Mouse (Mus musculus) midbrain, embryonic 12.5 days (tissue): ENCODE measurements around the gene Efcab11. TPM values are rescaled to one million over a fixed set of nuclear protein-coding genes. Genes with fewer than 3 reads are reported as not detected.

Experiments
- ATAC-seq: fragments of 200-750 bp; cut with Nextera tagmentation; 2 replicates; pipeline ENCODE4 v1.8.0; 2017; ENCODE audit warnings: low read depth, moderate TSS enrichment, moderate library complexity; ENCODE audit not compliant: low FRiP score
- H3K27ac ChIP-seq: fragments of 300-500 bp; sonication (generic); replicated peaks from 2 replicates; pipeline ENCODE4 v1.5.1; 2016; ENCODE audit warnings: mild to moderate bottlenecking
- H3K27me3 ChIP-seq: fragments of 300-500 bp; sonication (generic); 2 replicates; pipeline ENCODE4 v1.6.1; 2016; ENCODE audit warnings: mild to moderate bottlenecking
- H3K36me3 ChIP-seq: fragments of 300-500 bp; sonication (generic); 2 replicates; pipeline ENCODE4 v1.6.1; 2016
- H3K4me1 ChIP-seq: fragments of 300-500 bp; sonication (generic); 2 replicates; pipeline ENCODE4 v1.6.1; 2016
- H3K4me2 ChIP-seq: fragments of 300-500 bp; sonication (generic); replicated peaks from 2 replicates; pipeline ENCODE4 v1.6.1; 2016; ENCODE audit warnings: mild to moderate bottlenecking, moderate library complexity
- H3K4me3 ChIP-seq: fragments of 300-500 bp; sonication (generic); 2 replicates; pipeline ENCODE4 v1.5.1; 2016; ENCODE audit warnings: mild to moderate bottlenecking
- H3K9ac ChIP-seq: fragments of 300-500 bp; sonication (generic); replicated peaks from 2 replicates; pipeline ENCODE4 v1.6.1; 2016; ENCODE audit warnings: mild to moderate bottlenecking, moderate library complexity
- H3K9me3 ChIP-seq: fragments of 300-500 bp; sonication (generic); 2 replicates; pipeline ENCODE4 v1.6.1; 2016; ENCODE audit warnings: mild to moderate bottlenecking
- WGBS: fragments of 180-500 bp; shearing (Covaris S2); methylation state at CpG from one replicate; pipeline ENCODE4 v1.1.7; 2016; 5-methylcytosine and 5-hydroxymethylcytosine counted together
- polyA plus RNA-seq: library from polyadenylated mRNA; unstranded; fragments of >200 nt; fragmentation: Nextera tagmentation; extraction: Ambion mirVana; gene quantifications from 2 replicates; pipeline ENCODE4 v1.2.1, GENCODE M21; 2016

Efcab11 gene
- polyA plus RNA-seq, 1 experiment from 2014 or later, result 17.4 TPM

DNA sequence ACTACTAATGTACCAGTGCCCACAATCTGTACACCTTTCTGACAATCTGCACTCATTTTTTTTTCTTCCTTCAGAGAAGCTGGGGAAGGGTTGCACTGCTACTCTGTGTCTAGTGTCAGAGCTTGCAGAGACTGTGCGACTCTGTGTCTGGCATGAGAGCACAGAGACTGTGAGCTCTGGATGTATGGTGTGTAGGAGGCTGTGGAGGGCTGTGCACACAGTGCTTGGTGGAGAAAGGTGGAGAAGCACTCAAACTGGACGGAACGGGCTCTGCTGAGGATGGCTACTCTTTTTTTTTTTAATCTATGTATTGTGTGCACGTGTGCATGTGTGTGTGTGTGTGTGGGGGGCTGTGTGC is 90.1 kb downstream of the Efcab11 start:
- no peak overlapping the region for H3K27ac ChIP-seq
- H3K4me2 ChIP-seq, result no peak overlapping the region
- ATAC-seq, result no peak
- no peaks in the 10 kb centered on the region for H3K36me3 ChIP-seq
- H3K27me3 ChIP-seq, result no peaks in the 10 kb centered on the region
- no peak overlapping the region for H3K9ac ChIP-seq
- H3K4me3 ChIP-seq, result no peak overlapping the region
- 0 out of 2 replicates have a peak, but pooled peaks cover 2% of the 10 kb centered on the region for H3K9me3 ChIP-seq
- H3K4me1 ChIP-seq, result peaks cover 9% of the 10 kb centered on the region
- WGBS, result 88% methylated on average over 4 of the region's 4 CpGs

DNA sequence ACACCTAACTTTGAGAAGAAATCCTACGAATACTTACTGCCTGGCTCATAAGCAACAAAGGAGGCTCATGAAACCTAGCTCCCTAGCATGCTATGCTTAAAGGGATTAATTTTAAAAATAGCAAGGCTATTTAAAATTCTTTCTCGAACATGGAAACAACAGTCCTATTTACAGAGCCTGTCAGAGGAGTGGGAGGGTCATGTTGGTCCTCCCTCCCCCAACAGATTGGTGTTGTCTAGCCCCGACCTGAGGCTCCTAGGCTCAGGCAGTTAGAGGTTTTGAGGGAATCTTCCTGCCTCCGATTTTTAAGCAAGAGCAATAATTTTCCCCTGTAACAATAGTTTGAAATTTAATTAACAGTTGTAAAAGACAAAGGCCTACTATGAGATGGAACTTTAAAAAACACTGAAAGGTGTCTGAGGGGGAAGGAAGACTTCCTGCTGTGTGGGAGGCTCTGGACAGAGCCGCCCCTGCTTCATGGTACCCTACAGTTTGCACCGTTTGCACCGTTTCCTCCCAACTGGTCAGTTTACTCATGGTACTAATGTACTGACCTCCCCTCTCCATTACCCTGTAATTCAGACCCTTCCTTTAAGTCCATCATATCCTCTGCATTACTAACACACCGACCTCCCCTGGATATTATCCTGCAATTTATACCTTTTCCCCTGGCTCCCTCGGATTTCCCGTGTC is 90.6 kb downstream of the Efcab11 start:
- no peaks in the 10 kb centered on the region for H3K27me3 ChIP-seq
- no peak overlapping the region for H3K27ac ChIP-seq
- H3K9ac ChIP-seq, result no peak overlapping the region
- H3K36me3 ChIP-seq, result no peaks in the 10 kb centered on the region
- WGBS, result 58% methylated on average over 10 of the region's 10 CpGs
- H3K4me3 ChIP-seq, result no peak overlapping the region
- ATAC-seq, result no peak
- no peaks in the 10 kb centered on the region for H3K9me3 ChIP-seq
- no peak overlapping the region for H3K4me2 ChIP-seq
- peaks cover 9% of the 10 kb centered on the region for H3K4me1 ChIP-seq

DNA sequence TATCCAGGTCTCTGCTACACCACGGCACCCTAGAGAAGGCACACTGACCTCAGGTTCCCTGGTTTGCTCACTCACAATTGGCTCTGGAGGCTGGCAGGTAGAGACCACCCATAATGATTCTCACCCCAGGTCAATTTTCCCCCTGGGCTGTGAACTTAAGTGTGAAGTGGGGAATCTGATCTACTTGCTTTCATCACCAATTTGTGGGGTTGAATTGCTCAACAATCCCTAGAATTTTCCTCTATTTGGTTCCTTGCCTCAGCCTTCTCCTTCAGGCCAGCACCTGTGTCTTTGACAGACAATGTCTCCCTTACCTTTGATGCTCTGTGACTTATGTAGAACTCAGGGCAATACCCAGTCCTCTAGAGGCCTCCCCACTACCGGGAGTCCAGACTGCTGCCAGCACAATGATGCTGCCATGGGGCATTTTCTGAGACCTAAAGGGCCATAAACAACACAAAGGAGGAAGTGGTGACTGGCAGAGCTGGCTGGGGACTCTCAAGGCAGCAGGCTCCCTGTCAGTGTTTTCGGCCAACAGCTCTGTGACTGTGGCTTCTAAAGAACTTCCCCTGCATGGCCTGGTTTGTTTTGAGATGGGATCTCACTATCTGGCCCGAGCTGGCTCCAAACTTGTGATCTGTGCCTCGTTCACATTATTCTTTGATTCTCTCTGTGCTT is 94.8 kb downstream of the Efcab11 start:
- H3K9me3 ChIP-seq, result no peaks in the 10 kb centered on the region
- no peak for ATAC-seq
- H3K4me3 ChIP-seq, result no peak overlapping the region
- 90% methylated on average over 5 of the region's 5 CpGs for WGBS
- H3K36me3 ChIP-seq, result no peaks in the 10 kb centered on the region
- H3K4me2 ChIP-seq, result no peak overlapping the region
- no peak overlapping the region for H3K27ac ChIP-seq
- no peaks in the 10 kb centered on the region for H3K27me3 ChIP-seq
- peaks cover 9% of the 10 kb centered on the region for H3K4me1 ChIP-seq
- H3K9ac ChIP-seq, result no peak overlapping the region

DNA sequence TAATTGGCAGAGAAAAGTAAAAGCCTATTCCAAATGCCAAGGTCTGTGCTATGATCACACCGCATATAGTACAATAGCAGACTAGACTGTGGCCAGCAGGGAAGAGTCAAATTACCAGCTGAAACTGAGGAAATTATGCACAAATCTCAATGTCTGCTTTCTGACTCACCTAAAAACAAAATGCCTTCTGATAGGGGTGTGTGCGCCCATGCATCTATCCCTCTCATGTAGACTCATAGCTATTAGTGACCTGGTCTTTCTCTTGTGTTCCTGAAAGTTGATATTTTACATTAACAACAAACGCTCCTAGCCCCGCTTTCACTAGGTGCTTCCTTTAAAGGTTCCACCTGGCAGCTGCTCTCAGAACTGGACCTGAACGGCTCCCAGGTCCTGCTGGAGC is 102.5 kb downstream of the Efcab11 start:
- Histone ChIP-seq H3K4me3 (no peak overlapping the region), H3K4me1 (no peaks in the 10 kb centered on the region; the same call in 1 of the 2 replicates), H3K9ac (no peak overlapping the region), H3K27ac (no peak overlapping the region), H3K4me2 (no peak overlapping the region), H3K9me3 (no peaks in the 10 kb centered on the region), H3K36me3 (no peaks in the 10 kb centered on the region), H3K27me3 (no peaks in the 10 kb centered on the region)
- 92% methylated on average over 5 of the region's 5 CpGs for WGBS
- no peak for ATAC-seq

DNA sequence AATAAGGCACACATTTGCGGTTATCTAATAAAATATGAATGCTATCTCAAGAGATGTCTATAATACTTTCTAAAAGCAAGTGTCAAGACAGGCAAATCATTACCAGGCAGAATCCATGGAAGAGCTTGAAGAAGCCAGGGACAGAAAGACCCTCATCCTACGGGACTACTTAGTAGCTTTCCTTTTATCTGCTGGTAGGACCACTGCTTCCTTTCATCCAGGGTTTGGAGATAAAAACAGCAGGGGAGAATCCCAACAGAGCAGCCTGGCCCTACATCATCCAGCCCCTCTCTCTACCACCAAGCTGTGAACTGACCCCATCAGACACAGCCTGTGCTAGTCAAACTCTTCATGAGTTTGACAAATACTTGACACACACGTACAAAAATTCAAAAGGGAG is 103.8 kb downstream of the Efcab11 start:
- WGBS, result 79% methylated on average over 3 of the region's 3 CpGs
- H3K27ac ChIP-seq, result no peak overlapping the region
- H3K4me1 ChIP-seq, result peaks cover 3% of the 10 kb centered on the region; the same call in 1 of the 2 replicates
- H3K4me2 ChIP-seq, result no peak overlapping the region
- H3K4me3 ChIP-seq, result no peak overlapping the region
- no peaks in the 10 kb centered on the region for H3K36me3 ChIP-seq
- H3K9me3 ChIP-seq, result no peaks in the 10 kb centered on the region
- H3K27me3 ChIP-seq, result no peaks in the 10 kb centered on the region
- no peak overlapping the region for H3K9ac ChIP-seq
- ATAC-seq, result no peak

DNA sequence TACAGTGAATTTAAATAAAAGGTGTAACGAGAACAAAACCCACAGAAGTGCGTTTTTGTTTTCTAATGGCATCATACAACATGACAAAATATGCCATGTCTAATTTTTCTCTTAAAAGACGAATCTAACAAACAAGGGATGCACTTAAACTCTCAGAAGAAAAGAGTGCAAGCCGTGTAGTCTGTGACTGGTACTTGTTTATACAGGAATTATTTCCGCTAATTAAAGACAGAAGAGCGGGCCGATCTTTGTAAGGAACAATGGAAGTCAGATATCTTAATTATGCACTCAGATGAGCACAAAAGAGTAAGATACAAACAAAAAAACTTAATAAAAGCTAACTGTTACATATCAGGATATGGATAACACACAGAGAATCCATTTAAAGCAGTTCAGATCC is 104.3 kb downstream of the Efcab11 start:
- Histone ChIP-seq H3K9me3 (no peaks in the 10 kb centered on the region), H3K4me1 (peaks cover 3% of the 10 kb centered on the region; the same call in 1 of the 2 replicates), H3K36me3 (no peaks in the 10 kb centered on the region), H3K4me2 (no peak overlapping the region), H3K27ac (no peak overlapping the region), H3K9ac (no peak overlapping the region), H3K27me3 (no peaks in the 10 kb centered on the region), H3K4me3 (no peak overlapping the region)
- ATAC-seq, result no peak
- 56% methylated on average over 7 of the region's 7 CpGs for WGBS

DNA sequence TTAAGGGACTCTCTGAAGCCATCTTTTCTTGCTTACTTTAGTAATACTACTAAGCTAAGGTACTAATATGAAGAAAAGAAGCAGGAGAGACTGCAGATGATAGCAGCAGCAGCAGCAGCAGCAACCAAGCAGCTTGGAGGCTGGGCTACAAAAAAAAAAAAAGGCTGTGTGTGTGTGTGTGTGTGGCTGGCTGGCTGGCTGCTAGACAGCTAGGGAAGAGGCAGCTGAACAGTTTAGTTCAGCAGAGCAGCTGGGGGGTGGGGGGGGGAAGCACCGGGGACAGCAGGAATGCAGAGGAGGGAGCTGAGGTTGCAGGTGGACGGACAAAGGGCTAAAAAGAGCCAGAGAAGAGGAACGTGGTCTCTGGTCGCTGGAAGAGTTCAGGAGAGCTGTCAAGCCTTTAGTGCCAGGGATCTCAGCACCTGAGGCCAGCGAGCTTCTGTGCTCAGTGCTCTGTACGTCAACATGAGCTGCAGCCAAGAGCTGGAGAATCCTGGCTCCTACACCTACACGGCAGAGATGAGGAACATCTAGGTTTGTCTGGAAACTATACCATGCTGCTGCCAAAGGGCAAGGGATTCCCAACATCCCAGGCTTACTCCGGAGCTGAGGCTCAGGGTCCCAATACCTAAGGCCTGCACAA is 107.6 kb downstream of the Efcab11 start:
- no peaks in the 10 kb centered on the region for H3K9me3 ChIP-seq
- no peak overlapping the region for H3K9ac ChIP-seq
- no peak overlapping the region for H3K4me3 ChIP-seq
- H3K4me1 ChIP-seq, result peaks cover 3% of the 10 kb centered on the region; the same call in 1 of the 2 replicates
- 61% methylated on average over 8 of the region's 8 CpGs for WGBS
- ATAC-seq, result no peak
- no peak overlapping the region for H3K4me2 ChIP-seq
- H3K36me3 ChIP-seq, result no peaks in the 10 kb centered on the region
- no peak overlapping the region for H3K27ac ChIP-seq
- H3K27me3 ChIP-seq, result no peaks in the 10 kb centered on the region

DNA sequence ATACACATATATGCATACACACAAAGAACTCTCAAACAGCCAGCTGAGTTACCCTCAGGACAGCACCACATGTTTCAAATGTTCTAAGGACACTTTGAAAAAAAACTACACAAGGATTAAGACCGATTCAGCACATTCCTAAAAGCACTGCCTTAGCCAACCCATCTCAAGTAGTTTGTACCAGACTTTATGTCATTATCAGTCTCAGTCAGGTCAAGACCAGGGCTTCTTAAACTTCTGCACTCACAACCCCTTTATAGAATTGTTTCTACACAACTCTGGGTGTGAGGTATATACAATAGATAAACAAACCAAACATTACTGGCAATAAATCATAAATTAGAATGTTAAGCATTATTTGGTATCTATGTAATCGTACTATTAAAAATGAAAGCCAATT is 109.4 kb downstream of the Efcab11 start:
- Histone ChIP-seq H3K4me2 (no peak overlapping the region), H3K4me3 (no peak overlapping the region), H3K9me3 (no peaks in the 10 kb centered on the region), H3K27ac (no peak overlapping the region), H3K4me1 (peaks cover 3% of the 10 kb centered on the region; the same call in 1 of the 2 replicates), H3K36me3 (no peaks in the 10 kb centered on the region), H3K27me3 (no peaks in the 10 kb centered on the region), H3K9ac (no peak overlapping the region)
- no peak for ATAC-seq
- WGBS, result 88% methylated on average over 2 of the region's 2 CpGs

DNA sequence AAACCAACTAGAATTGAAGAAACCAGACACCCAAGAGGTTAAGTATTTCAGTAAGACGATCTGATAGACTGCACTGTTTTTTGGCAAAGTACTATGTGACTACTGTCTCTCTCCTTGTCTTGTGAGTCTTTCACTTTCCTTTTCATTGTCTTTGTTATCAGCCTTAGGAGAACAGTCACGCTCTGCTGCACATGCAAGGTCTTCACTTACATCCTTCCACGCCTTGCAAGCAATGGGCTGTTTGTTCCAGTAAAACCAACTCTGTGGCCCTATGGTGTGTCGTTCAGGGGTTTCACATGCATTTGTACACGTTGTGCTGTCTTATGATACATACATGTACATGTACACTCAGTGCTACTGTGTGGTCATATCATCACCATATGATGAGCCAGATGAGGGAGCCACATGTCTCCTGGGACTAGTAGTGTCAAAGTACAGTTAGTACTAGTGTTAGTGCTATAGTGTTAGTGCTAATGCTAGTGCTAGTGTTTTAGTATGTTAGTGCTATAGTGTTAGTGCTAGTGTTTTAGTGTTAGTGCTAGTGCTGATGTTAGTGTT is 110.5 kb downstream of the Efcab11 start:
- 69% methylated on average over 5 of the region's 5 CpGs for WGBS
- no peaks in the 10 kb centered on the region for H3K36me3 ChIP-seq

DNA sequence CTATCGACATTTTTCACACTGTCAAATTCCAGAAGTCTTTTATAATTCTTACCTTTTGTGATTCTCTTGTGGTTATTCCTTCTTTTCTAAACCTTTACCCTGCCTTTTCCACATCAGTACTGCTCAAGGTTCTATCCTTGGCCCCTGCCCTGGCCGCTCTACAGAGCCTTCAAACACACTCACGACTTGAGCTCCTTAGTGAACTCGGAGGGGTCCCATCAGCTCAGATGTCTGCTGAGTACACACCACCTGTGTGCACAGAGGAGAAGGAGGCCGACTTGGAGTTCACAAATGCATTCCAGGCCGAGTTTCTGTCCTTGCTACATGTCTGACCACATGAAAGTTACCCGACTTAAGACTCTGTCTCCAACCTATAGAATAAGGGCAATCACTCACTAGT is 113.2 kb downstream of the Efcab11 start:
- Histone ChIP-seq H3K36me3 (no peaks in the 10 kb centered on the region), H3K4me2 (no peak overlapping the region), H3K4me1 (no peaks in the 10 kb centered on the region), H3K27ac (no peak overlapping the region), H3K27me3 (no peaks in the 10 kb centered on the region), H3K9ac (no peak overlapping the region), H3K4me3 (no peak overlapping the region), H3K9me3 (no peaks in the 10 kb centered on the region)
- no peak for ATAC-seq
- WGBS, result 83% methylated on average over 7 of the region's 7 CpGs

More for the DNA sequence above, 110.5 kb downstream of the Efcab11 start:
- ATAC-seq, result no peak
- H3K9me3 ChIP-seq, result no peaks in the 10 kb centered on the region
- H3K4me2 ChIP-seq, result no peak overlapping the region
- H3K9ac ChIP-seq, result no peak overlapping the region
- H3K27me3 ChIP-seq, result no peaks in the 10 kb centered on the region
- no peak overlapping the region for H3K27ac ChIP-seq
- no peak overlapping the region for H3K4me3 ChIP-seq
- H3K4me1 ChIP-seq, result peaks cover 3% of the 10 kb centered on the region; the same call in 1 of the 2 replicates

DNA sequence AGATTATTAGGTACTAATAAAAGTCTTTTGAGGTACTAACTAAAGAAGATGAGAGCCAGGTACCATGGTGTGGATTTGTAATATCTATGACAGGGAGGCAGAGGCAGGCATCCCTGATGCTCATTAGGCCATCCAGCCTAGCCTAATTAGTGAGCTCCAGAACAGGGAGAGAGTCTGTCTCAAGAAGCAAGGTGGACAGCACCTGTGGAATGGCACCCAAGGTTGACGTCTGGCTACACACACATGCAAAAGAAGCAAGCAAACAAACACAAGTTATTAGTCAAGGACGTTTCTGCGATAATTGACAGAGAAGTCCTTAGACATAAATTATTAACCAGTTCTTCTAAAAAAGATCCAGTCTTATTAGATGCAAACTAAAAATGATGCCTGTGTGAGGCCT is 114.6 kb downstream of the Efcab11 start:
- Histone ChIP-seq H3K36me3 (no peaks in the 10 kb centered on the region), H3K27ac (no peak overlapping the region), H3K9me3 (no peaks in the 10 kb centered on the region), H3K9ac (no peak overlapping the region), H3K27me3 (no peaks in the 10 kb centered on the region), H3K4me1 (no peaks in the 10 kb centered on the region), H3K4me2 (no peak overlapping the region), H3K4me3 (no peak overlapping the region)
- 88% methylated on average over 3 of the region's 3 CpGs for WGBS
- no peak for ATAC-seq

DNA sequence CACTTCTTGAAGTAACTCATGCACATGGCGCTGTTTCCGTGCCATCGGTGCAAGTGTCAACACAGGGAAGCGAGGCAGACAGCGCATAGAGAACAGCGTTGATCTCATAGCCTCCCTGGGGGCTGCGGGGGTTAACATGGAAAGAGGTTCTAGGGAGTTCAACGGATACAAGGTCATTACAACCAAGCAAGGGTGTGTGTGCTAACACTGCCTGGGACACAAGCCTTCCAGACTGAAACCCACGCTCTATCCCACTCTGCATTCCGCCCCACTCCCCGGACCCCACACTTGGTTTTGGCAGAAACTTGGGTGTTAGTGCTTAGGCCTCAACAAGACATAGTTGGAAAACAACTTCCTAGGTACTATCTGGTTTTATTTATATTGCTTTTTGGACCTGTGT is 116.5 kb downstream of the Efcab11 start:
- Histone ChIP-seq H3K27me3 (no peaks in the 10 kb centered on the region), H3K36me3 (no peaks in the 10 kb centered on the region), H3K9me3 (no peaks in the 10 kb centered on the region), H3K9ac (no peak overlapping the region), H3K4me2 (no peak overlapping the region), H3K27ac (no peak overlapping the region), H3K4me1 (no peaks in the 10 kb centered on the region), H3K4me3 (no peak overlapping the region)
- 93% methylated on average over 11 of the region's 11 CpGs for WGBS
- ATAC-seq, result no peak
